Mouse (Mus musculus): ENCODE measurements at regions not wholly inside any gene's neighbourhood (a gene's known extent, or its start where the extent isn't known, plus 50 kb on each side); places are given as distances from the start of the nearest gene placed in this dataset.

- no peak for TF ChIP-seq POLR2A (IDR thresholded peaks at IDR 0.05; ENCODE audit: control insufficient read depth, extremely low read depth, insufficient read depth, low read length, poor library complexity)
- no peak for TF ChIP-seq CTCF (IDR thresholded peaks at IDR 0.05; ENCODE audit: borderline replicate concordance, control insufficient read depth, extremely low read depth, insufficient read depth, low read length, poor library complexity)
Measured at GRCm38 (mm10) chr1:57041578-57041977, 63.1 kb upstream of the Satb2 start.

All from thymus, adult 2 months (tissue).